Mouse (Mus musculus): ENCODE results near the gene Rtraf.
"Not testable (repeated sequence)": the region's sequence is repeated elsewhere in the genome, so short reads cannot be mapped to it uniquely, and the experiment has no call there.

DNA sequence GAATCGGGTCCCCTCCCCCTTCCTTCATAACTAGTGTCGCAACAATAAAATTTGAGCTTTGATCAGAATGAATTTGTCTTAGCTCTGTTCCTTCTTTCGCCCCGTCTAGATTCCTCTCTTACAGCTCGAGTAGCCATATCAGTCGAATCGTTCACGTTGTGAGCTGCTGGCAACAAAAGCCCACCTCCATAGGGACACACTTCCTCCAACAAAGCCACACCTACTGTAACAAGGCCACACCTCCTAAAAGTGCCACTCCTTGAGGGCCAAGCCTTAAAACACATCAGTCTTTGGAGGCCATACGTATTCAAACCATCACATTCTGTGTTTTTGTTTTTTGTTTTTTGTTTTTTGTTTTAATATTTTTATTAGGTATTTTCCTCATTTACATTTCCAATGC lies 41.5 kb upstream of the Rtraf start:
- not testable (repeated sequence) for TF ChIP-seq CTCF (IDR thresholded peaks at IDR 0.05; ENCODE audit: borderline replicate concordance, control insufficient read depth, extremely low read depth, insufficient read depth, low read length, poor library complexity); POLR2A (IDR thresholded peaks at IDR 0.05; ENCODE audit: control insufficient read depth, extremely low read depth, insufficient read depth, low read length, poor library complexity)
